Mouse (Mus musculus) erythroblast, embryonic 14.5 days (primary cell): Measurements from ENCODE around the gene Ust.

Experiments used
- GATA1 ChIP-seq: IDR thresholded peaks from 2 replicates; pipeline ENCODE4 v1.6.1; 2012; ENCODE audit warnings: low read length, inconsistent platforms, mixed read lengths
- TAL1 ChIP-seq: IDR thresholded peaks from 3 replicates; pipeline ENCODE4 v1.6.1; 2012; ENCODE audit warnings: low read length, inconsistent platforms, mixed read lengths

- TF ChIP-seq GATA1 (no peak), TAL1 (no peak)
Observed at GRCm38 (mm10) chr10:8195730-8196129, 322.9 kb downstream of the Ust start.
